Mouse (Mus musculus): ENCODE data around the gene Sema5b. TPM values are rescaled to one million over a fixed set of nuclear protein-coding genes. Genes with fewer than 3 reads are reported as not detected.

The Sema5b gene
- polyA plus RNA-seq, 1 experiment = 0.28 TPM

DNA sequence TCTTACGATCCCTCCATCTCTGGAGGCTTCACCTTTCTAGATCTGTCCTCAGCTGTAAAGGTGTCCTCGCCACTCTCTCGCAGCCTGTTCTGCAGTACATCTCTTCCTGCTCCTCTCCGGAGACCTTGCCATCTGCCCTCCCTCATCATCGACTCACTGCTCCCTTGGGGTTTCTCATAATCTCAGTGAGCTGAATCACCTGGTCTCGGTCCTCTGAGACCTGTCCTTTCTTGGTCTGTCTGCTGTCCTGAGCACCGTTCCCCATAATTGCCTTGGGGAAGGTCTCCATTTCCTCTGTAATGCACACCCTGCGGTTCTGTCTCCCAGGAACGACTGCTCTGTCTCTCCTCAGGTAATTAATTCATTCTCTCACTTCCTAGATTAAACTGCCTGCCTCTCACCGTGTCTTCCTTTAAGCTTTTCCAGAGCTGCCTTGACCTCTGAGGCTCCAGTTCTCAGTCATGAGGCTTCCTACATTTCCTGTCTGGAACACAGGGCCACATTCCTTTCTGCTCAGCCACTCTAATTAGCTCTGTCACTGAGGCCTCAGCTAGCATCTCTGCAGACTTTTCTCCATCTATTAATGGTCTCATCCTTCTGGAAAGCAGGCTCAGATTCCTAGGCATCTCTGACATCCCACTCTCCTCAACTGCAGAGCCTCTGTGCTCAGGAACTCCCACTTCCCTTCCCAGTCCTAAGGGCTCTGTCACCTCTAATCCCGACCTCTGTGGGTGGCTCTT is 31.4 kb upstream of the Sema5b start:
- 57% methylated on average over 11 of the region's 11 CpGs for WGBS
- no peak for TF ChIP-seq POLR2A (IDR thresholded peaks at IDR 0.05; ENCODE audit: low read depth, low read length)
- no peak for TF ChIP-seq CTCF (IDR thresholded peaks at IDR 0.05; ENCODE audit: extremely low read depth, insufficient read depth, insufficient read length, insufficient replicate concordance)
- DNase-seq (ENCODE audit: low read depth in 1 of 2, low spot score in 2 of 2) = no peak

GRCm38 (mm10) chr16:35515977-35516612 is 24.9 kb upstream of the Sema5b start:
- Histone ChIP-seq H3K4me1 (ENCODE audit: control insufficient read depth, insufficient read depth, insufficient read length) (no peaks in the 10 kb centered on the region), H3K27ac (ENCODE audit: insufficient read depth, low read length) (no peak overlapping the region), H3K4me3 (ENCODE audit: extremely low read depth, insufficient read depth, insufficient read length) (no peak overlapping the region), H3K27me3 (ENCODE audit: control insufficient read depth, insufficient read depth, low read length) (no peaks in the 10 kb centered on the region), H3K36me3 (ENCODE audit: control insufficient read depth, insufficient read depth, low read length) (no peaks in the 10 kb centered on the region)
- TF ChIP-seq CTCF (IDR thresholded peaks at IDR 0.05; ENCODE audit: extremely low read depth, insufficient read depth, insufficient read length, insufficient replicate concordance) (no peak), POLR2A (IDR thresholded peaks at IDR 0.05; ENCODE audit: low read depth, low read length) (no peak)
- no peak for DNase-seq (ENCODE audit: low read depth in 1 of 2, low spot score in 2 of 2)
- WGBS = 52% methylated on average over 21 of the region's 21 CpGs

More for the DNA sequence above, 31.4 kb upstream of the Sema5b start:
- Histone ChIP-seq H3K27me3 (ENCODE audit: control insufficient read depth, insufficient read depth, low read length) (no peaks in the 10 kb centered on the region), H3K4me3 (ENCODE audit: extremely low read depth, insufficient read depth, insufficient read length) (no peak overlapping the region), H3K27ac (ENCODE audit: insufficient read depth, low read length) (no peak overlapping the region), H3K36me3 (ENCODE audit: control insufficient read depth, insufficient read depth, low read length) (no peaks in the 10 kb centered on the region), H3K4me1 (ENCODE audit: control insufficient read depth, insufficient read depth, insufficient read length) (no peaks in the 10 kb centered on the region)

DNA sequence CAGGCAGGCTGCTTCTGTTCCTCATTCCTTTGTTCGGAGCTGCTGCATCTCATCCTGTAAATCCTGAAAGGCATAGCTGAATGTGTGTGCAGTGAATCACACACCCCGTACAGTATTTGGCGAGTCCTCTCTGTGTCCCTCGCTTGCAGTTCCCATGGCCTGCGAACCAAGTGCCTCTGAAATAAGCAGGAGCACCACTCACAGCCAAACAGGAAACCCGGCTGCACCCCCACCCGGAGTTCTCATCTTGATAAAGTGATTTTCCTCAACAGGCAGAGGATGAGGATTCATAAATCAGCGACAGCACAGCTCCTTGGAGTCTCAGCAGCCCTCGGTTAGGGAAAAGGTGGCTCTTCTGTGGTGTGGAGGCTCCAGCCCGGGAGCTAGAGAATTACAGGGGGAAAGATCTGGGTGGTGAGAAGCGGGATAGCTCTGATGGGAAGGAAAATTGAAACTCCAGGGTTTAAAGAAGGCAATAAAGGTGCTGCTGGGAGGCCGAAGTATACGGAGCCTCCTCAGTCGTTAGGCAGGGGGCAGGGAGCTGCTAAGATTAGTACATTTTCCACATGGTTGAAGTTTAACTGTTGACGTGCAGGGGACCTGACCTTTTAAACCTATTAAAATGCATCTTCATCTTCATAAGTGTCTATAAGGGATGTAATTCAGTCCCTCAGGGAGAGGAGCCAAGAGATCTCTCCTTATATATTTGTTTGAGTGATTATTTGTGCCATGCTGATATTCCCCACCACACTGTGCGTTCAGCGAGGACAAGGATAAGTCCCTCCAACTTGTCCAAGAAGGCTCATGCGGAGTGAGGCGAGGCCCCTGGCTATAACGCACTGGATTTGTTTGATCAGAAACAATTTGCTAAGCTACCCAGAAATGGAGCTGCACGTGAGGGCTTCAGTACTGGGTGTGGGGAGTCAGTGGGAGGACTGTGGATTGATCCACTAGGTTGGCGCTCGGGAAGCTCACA is 22.7 kb upstream of the Sema5b start:
- WGBS = 50% methylated on average over 23 of the region's 23 CpGs

GRCm38 (mm10) chr16:35519245-35519644 is 21.7 kb upstream of the Sema5b start:
- no peak overlapping the region for H3K27ac ChIP-seq (ENCODE audit: insufficient read depth, low read length)

More for the DNA sequence above, 22.7 kb upstream of the Sema5b start:
- no peak for DNase-seq (ENCODE audit: low read depth in 1 of 2, low spot score in 2 of 2)
- Histone ChIP-seq H3K4me3 (ENCODE audit: extremely low read depth, insufficient read depth, insufficient read length) (no peak overlapping the region), H3K36me3 (ENCODE audit: control insufficient read depth, insufficient read depth, low read length) (no peaks in the 10 kb centered on the region), H3K4me1 (ENCODE audit: control insufficient read depth, insufficient read depth, insufficient read length) (no peaks in the 10 kb centered on the region), H3K27me3 (ENCODE audit: control insufficient read depth, insufficient read depth, low read length) (no peaks in the 10 kb centered on the region), H3K27ac (ENCODE audit: insufficient read depth, low read length) (no peak overlapping the region)
- TF ChIP-seq CTCF (IDR thresholded peaks at IDR 0.05; ENCODE audit: extremely low read depth, insufficient read depth, insufficient read length, insufficient replicate concordance) = no peak
- TF ChIP-seq POLR2A (IDR thresholded peaks at IDR 0.05; ENCODE audit: low read depth, low read length) = no peak

GRCm38 (mm10) chr16:35524200-35524599 is 16.7 kb upstream of the Sema5b start:
- Histone ChIP-seq H3K27me3 (ENCODE audit: control insufficient read depth, insufficient read depth, low read length) (no peaks in the 10 kb centered on the region), H3K27ac (ENCODE audit: insufficient read depth, low read length) (no peak overlapping the region), H3K36me3 (ENCODE audit: control insufficient read depth, insufficient read depth, low read length) (no peaks in the 10 kb centered on the region), H3K4me3 (ENCODE audit: extremely low read depth, insufficient read depth, insufficient read length) (no peak overlapping the region), H3K4me1 (ENCODE audit: control insufficient read depth, insufficient read depth, insufficient read length) (no peaks in the 10 kb centered on the region)
- TF ChIP-seq POLR2A (IDR thresholded peaks at IDR 0.05; ENCODE audit: low read depth, low read length) (no peak), CTCF (IDR thresholded peaks at IDR 0.05; ENCODE audit: extremely low read depth, insufficient read depth, insufficient read length, insufficient replicate concordance) (no peak)
- no peak for DNase-seq (ENCODE audit: low read depth in 1 of 2, low spot score in 2 of 2)
- WGBS = 71% methylated on average over 4 of the region's 4 CpGs

More at GRCm38 (mm10) chr16:35519245-35519644, 21.7 kb upstream of the Sema5b start:
- Histone ChIP-seq H3K27me3 (ENCODE audit: control insufficient read depth, insufficient read depth, low read length) (no peaks in the 10 kb centered on the region), H3K4me3 (ENCODE audit: extremely low read depth, insufficient read depth, insufficient read length) (no peak overlapping the region), H3K36me3 (ENCODE audit: control insufficient read depth, insufficient read depth, low read length) (no peaks in the 10 kb centered on the region), H3K4me1 (ENCODE audit: control insufficient read depth, insufficient read depth, insufficient read length) (no peaks in the 10 kb centered on the region)
- TF ChIP-seq POLR2A (IDR thresholded peaks at IDR 0.05; ENCODE audit: low read depth, low read length) (no peak), CTCF (IDR thresholded peaks at IDR 0.05; ENCODE audit: extremely low read depth, insufficient read depth, insufficient read length, insufficient replicate concordance) (no peak)
- no peak for DNase-seq (ENCODE audit: low read depth in 1 of 2, low spot score in 2 of 2)
- WGBS = 58% methylated on average over 7 of the region's 7 CpGs

DNA sequence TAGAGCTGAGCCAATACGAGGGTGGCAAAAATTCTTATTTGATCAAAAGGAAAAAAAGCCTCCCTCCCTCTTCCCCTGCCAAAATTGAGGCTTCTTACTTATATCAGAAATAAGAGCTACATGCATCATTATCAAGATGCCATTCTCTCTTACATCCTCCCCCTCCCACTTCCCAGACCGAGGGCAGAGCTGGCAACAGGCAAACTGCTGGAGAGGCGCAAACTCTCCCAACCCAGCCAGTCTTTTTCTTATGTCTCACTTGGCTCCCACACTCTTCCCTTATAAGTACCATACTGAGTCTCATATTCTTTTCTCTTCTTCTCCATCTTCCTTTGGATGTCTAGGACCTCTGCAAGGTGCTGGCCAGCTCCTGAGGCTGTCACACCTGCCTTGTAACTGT is 6.3 kb upstream of the Sema5b start:
- WGBS = 71% methylated on average over 3 of the region's 3 CpGs
- TF ChIP-seq CTCF (IDR thresholded peaks at IDR 0.05; ENCODE audit: extremely low read depth, insufficient read depth, insufficient read length, insufficient replicate concordance) (no peak), POLR2A (IDR thresholded peaks at IDR 0.05; ENCODE audit: low read depth, low read length) (no peak)
- H3K27me3 ChIP-seq (ENCODE audit: control insufficient read depth, insufficient read depth, low read length) = no peaks in the 10 kb centered on the region

More for the DNA sequence above, 6.3 kb upstream of the Sema5b start:
- H3K4me1 ChIP-seq (ENCODE audit: control insufficient read depth, insufficient read depth, insufficient read length) = no peaks in the 10 kb centered on the region
- no peak overlapping the region for H3K27ac ChIP-seq (ENCODE audit: insufficient read depth, low read length)
- H3K36me3 ChIP-seq (ENCODE audit: control insufficient read depth, insufficient read depth, low read length) = no peaks in the 10 kb centered on the region
- no peak overlapping the region for H3K4me3 ChIP-seq (ENCODE audit: extremely low read depth, insufficient read depth, insufficient read length)
- DNase-seq (ENCODE audit: low read depth in 1 of 2, low spot score in 2 of 2) = no peak

Data from spleen, adult 2 months (tissue).